In genomic region chrX:155177640-155178039, GRCm38 (mm10) we compare ENCODE assay signal across 29 mouse cellular contexts. TPM values are rescaled to one million over a fixed set of nuclear protein-coding genes. Genes with fewer than 3 reads are reported as not detected.
"Had no signal": no experiment of that assay in that cellular context is flagged by ENCODE, and none has a peak within 500 bp of the region (broad histone marks: within the 10 kb centered on the region; RNA-seq: fewer than 3 reads in every experiment).

No protein-coding gene starts in this region.

- H3K27me3 ChIP-seq: kidney, embryonic 15.5 days; liver, embryonic 13.5 days; midbrain, embryonic 15.5 days; neural tube, embryonic 12.5 days; neural tube, embryonic 15.5 days had no signal

- ATAC-seq: midbrain, embryonic 15.5 days had no signal

- DNase-seq: kidney, adult 8-10 months; kidney, postnatal 10 days; layer of hippocampus, postnatal 36 days; liver, embryonic 13.5 days; lung, adult 2 months; lung, postnatal 14 days; right cerebral cortex, adult 18-20 months; right cerebral cortex, postnatal 14 days; thymus, adult 18-20 months; thymus, postnatal 36 days had no signal

- H3K9ac ChIP-seq: kidney, embryonic 15.5 days; liver, embryonic 13.5 days; midbrain, embryonic 15.5 days; neural tube, embryonic 12.5 days; neural tube, embryonic 15.5 days had no signal

- H3K9me3 ChIP-seq: kidney, embryonic 15.5 days; liver, embryonic 13.5 days; midbrain, embryonic 15.5 days; neural tube, embryonic 12.5 days; neural tube, embryonic 15.5 days had no signal

- H3K4me3 ChIP-seq: kidney, embryonic 15.5 days; left cerebral cortex, adult 2 months; liver, embryonic 13.5 days; midbrain, embryonic 15.5 days; neural tube, embryonic 12.5 days; neural tube, embryonic 15.5 days had no signal

- H3K4me2 ChIP-seq: kidney, embryonic 15.5 days; liver, embryonic 13.5 days; midbrain, embryonic 11.5 days; midbrain, embryonic 15.5 days; neural tube, embryonic 12.5 days; neural tube, embryonic 15.5 days had no signal

- H3K4me1 ChIP-seq: kidney, embryonic 15.5 days; liver, embryonic 13.5 days; midbrain, embryonic 15.5 days; neural tube, embryonic 12.5 days; neural tube, embryonic 15.5 days had no signal

- H3K36me3 ChIP-seq: kidney, embryonic 15.5 days; liver, embryonic 13.5 days; midbrain, embryonic 15.5 days; neural tube, embryonic 12.5 days; neural tube, embryonic 15.5 days had no signal

- H3K27ac ChIP-seq: kidney, embryonic 15.5 days; left cerebral cortex, adult 2 months; liver, embryonic 13.5 days; midbrain, embryonic 15.5 days; neural tube, embryonic 12.5 days; neural tube, embryonic 15.5 days had no signal

RNA-seq across cellular contexts. Expression of gene Cldn34b2, which starts 49.4 kb away (rescaled TPM):
- total RNA-seq: layer of hippocampus, adult 8-10 months; layer of hippocampus, postnatal 10 days; layer of hippocampus, postnatal 36 days; left cerebral cortex, adult 2 months; left cerebral cortex, postnatal 10 days; left cerebral cortex, postnatal 36 days; liver, adult 2 months; megakaryocyte-erythroid progenitor cell, adult 5-6 weeks had no signal
- polyA plus RNA-seq: kidney, embryonic 15.5 days; limb, embryonic 11.5 days; limb, embryonic 14.5 days; liver, adult 2 months; liver, embryonic 13.5 days; liver, embryonic 16.5 days; lung, adult 2 months; lung, embryonic 16.5 days; midbrain, embryonic 11.5 days; midbrain, embryonic 15.5 days; neural tube, embryonic 12.5 days; neural tube, embryonic 15.5 days; spleen, adult 2 months; stomach, embryonic 16.5 days; urinary bladder, adult 2 months had no signal
